7 mouse cellular contexts compared by ENCODE assay signal in the genomic region with DNA sequence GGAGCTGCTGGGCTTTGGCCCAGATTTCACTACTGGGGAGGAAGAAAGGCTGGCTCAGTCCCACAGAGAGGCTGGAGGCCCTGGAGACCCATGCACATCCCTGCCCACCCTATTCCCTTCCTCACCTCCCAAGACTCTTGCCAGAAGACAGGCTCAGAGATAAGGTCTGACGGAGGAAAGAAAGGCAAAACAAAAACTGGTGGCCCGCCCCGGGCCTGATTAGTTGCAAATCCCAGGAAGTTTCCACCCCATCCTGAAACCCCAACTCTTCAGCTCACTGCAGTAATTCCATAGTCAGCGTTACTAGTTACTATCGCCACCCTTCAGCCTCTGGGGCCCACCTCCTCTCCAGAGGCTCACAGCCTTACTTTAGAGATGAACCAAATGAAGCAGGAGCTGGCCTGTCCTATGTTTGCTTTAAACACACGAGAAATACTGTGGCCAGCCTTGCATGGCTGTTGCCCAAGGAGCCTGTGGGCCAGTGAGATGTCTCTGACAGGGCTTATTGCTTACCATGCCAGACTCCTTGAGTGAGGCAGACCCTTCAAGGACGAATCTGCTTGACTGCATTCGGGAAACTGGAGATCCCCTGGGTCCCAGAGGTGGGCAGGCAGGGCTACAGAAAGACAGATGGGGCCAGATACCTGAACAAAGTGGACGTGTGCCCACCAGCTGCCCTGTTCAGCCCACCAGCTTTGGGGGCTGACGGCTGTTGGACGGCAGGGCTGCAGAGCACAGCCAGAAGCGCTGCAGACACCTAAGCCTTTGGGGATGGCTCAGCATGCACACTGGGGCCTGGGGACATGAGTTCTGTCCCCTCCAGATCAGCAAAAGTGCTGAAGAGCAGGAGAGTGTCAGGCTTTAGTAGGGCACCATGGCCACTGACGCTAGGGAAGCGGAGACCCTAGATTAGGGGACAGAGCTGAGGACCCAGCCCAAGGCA. TPM values are rescaled to one million over a fixed set of nuclear protein-coding genes. Genes with fewer than 3 reads are reported as not detected.
DNase-seq lines count a peak whose midpoint lies in the region; ATAC-seq and TF ChIP-seq lines count a peak whose summit lies in the region.

No protein-coding gene starts in this region.

- H3K4me3 ChIP-seq in lung, embryonic 15.5 days = no peak overlapping the region
- no peak overlapping the region for H3K4me3 ChIP-seq in heart, embryonic 13.5 days
- H3K4me3 ChIP-seq in lung, embryonic 16.5 days (ENCODE audit: low read length) = no peak overlapping the region
- no peak overlapping the region for H3K4me3 ChIP-seq in thymus, adult 2 months (ENCODE audit: control insufficient read depth, insufficient read depth, low read length)

- no peak for TF ChIP-seq CTCF in thymus, adult 2 months (IDR thresholded peaks at IDR 0.05; ENCODE audit: borderline replicate concordance, control insufficient read depth, extremely low read depth, insufficient read depth, low read length, poor library complexity)

- TF ChIP-seq POLR2A in thymus, adult 2 months (IDR thresholded peaks at IDR 0.05; ENCODE audit: control insufficient read depth, extremely low read depth, insufficient read depth, low read length, poor library complexity) = no peak

- no peaks in the 10 kb centered on the region for H3K9me3 ChIP-seq in lung, embryonic 15.5 days
- no peaks in the 10 kb centered on the region for H3K9me3 ChIP-seq in heart, embryonic 13.5 days
- no peaks in the 10 kb centered on the region for H3K9me3 ChIP-seq in lung, embryonic 16.5 days (ENCODE audit: control insufficient read depth, low read length)

- H3K27ac ChIP-seq in lung, embryonic 15.5 days = peak overlapping the region; percentile 60
- H3K27ac ChIP-seq in heart, embryonic 13.5 days (replicated peaks) = peak overlapping the region; percentile 58; the same call in 1 of the 2 replicates
- peak overlapping the region; percentile 39 for H3K27ac ChIP-seq in lung, embryonic 16.5 days (ENCODE audit: low read length)
- H3K27ac ChIP-seq in thymus, adult 2 months (ENCODE audit: control insufficient read depth, insufficient read depth, low read length) = no peak overlapping the region

- H3K36me3 ChIP-seq in lung, embryonic 15.5 days = no peaks in the 10 kb centered on the region
- H3K36me3 ChIP-seq in heart, embryonic 13.5 days = no peaks in the 10 kb centered on the region
- no peaks in the 10 kb centered on the region for H3K36me3 ChIP-seq in lung, embryonic 16.5 days (ENCODE audit: control insufficient read depth, insufficient read depth, low read length)
- H3K36me3 ChIP-seq in thymus, adult 2 months (ENCODE audit: control insufficient read depth, insufficient read depth, low read length) = no peaks in the 10 kb centered on the region

- DNase-seq in lung, postnatal 10 days = no peak
- DNase-seq in thymus, adult 2 months = no peak
- no peak for DNase-seq in adrenal gland, adult (ENCODE audit: inconsistent age in 2 of 2, low spot score in 1 of 2)
- DNase-seq in testis, postnatal 14 days (ENCODE audit: low spot score) = no peak

- WGBS in lung, embryonic 15.5 days = 57% methylated on average over 14 of the region's 14 CpGs
- 56% methylated on average over 14 of the region's 14 CpGs for WGBS in heart, embryonic 13.5 days
- whole genome bisulfite sequencing in lung, embryonic 16.5 days = 60% methylated on average over 14 of the region's 14 CpGs
- 90% methylated on average over 14 of the region's 14 CpGs for WGBS in thymus, adult 2 months

- peaks cover 57% of the 10 kb centered on the region for H3K4me1 ChIP-seq in lung, embryonic 15.5 days
- H3K4me1 ChIP-seq in heart, embryonic 13.5 days = peaks cover 46% of the 10 kb centered on the region
- H3K4me1 ChIP-seq in lung, embryonic 16.5 days (replicated peaks; ENCODE audit: control insufficient read depth, insufficient read depth, low read length) = peaks cover 46% of the 10 kb centered on the region
- H3K4me1 ChIP-seq in thymus, adult 2 months (replicated peaks; ENCODE audit: control insufficient read depth, insufficient read depth, low read length) = no peaks in the 10 kb centered on the region

- H3K27me3 ChIP-seq in lung, embryonic 15.5 days = no peaks in the 10 kb centered on the region
- H3K27me3 ChIP-seq in heart, embryonic 13.5 days (replicated peaks) = 0 out of 2 replicates have a peak, but pooled peaks cover 7% of the 10 kb centered on the region
- H3K27me3 ChIP-seq in lung, embryonic 16.5 days (ENCODE audit: control insufficient read depth, insufficient read depth, low read depth, low read length) = no peaks in the 10 kb centered on the region
- peaks cover 6% of the 10 kb centered on the region; the same call in 1 of the 2 replicates for H3K27me3 ChIP-seq in thymus, adult 2 months (ENCODE audit: control insufficient read depth, insufficient read depth, low read length)

- H3K4me2 ChIP-seq in lung, embryonic 15.5 days = no peak overlapping the region
- no peak overlapping the region for H3K4me2 ChIP-seq in heart, embryonic 13.5 days
- no peak overlapping the region for H3K4me2 ChIP-seq in lung, embryonic 16.5 days (ENCODE audit: low read depth, low read length)

- ATAC-seq in lung, embryonic 15.5 days (ENCODE audit: borderline replicate concordance, extremely low read depth, low FRiP score, low TSS enrichment) = no peak
- ATAC-seq in heart, embryonic 13.5 days (ENCODE audit: extremely low read depth, insufficient number of reproducible peaks, low FRiP score, low TSS enrichment) = no peak
- ATAC-seq in lung, embryonic 16.5 days (ENCODE audit: low read depth) = no peak

- no peak overlapping the region for H3K9ac ChIP-seq in lung, embryonic 15.5 days
- 0 out of 2 replicates have a peak overlapping the region, but pooled peaks have one; percentile 48 for H3K9ac ChIP-seq in heart, embryonic 13.5 days
- H3K9ac ChIP-seq in lung, embryonic 16.5 days (ENCODE audit: low read length) = peak overlapping the region; percentile 52

RNA-seq across cellular contexts. Expression of a gene that starts 30.3 kb away (rescaled TPM):
- polyA plus RNA-seq in lung, embryonic 15.5 days (2015; fragmentation: Nextera tagmentation; extraction: Ambion mirVana) = 37.3 and 39.7 TPM in 2 replicates
- polyA plus RNA-seq in heart, embryonic 13.5 days (2015; fragmentation: Nextera tagmentation; extraction: Ambion mirVana) = 32.0 and 33.0 TPM in 2 replicates
- polyA plus RNA-seq in lung, embryonic 16.5 days (2015; fragmentation: Nextera tagmentation; extraction: Ambion mirVana) = 41.0 and 41.8 TPM in 2 replicates
- polyA plus RNA-seq in thymus, adult 2 months (2012; rRNA removed) = 71.6 and 78.0 TPM in 2 replicates

RNA-seq across cellular contexts. Expression of a gene that starts 30.6 kb away (rescaled TPM):
- 217 and 227 TPM in 2 replicates for polyA plus RNA-seq in lung, embryonic 15.5 days (2015; fragmentation: Nextera tagmentation; extraction: Ambion mirVana)
- 122 and 125 TPM in 2 replicates for polyA plus RNA-seq in heart, embryonic 13.5 days (2015; fragmentation: Nextera tagmentation; extraction: Ambion mirVana)
- polyA plus RNA-seq in lung, embryonic 16.5 days (2015; fragmentation: Nextera tagmentation; extraction: Ambion mirVana) = 190 and 214 TPM in 2 replicates
- 57.3 and 72.7 TPM in 2 replicates for polyA plus RNA-seq in thymus, adult 2 months (2012; rRNA removed)

RNA-seq across cellular contexts. Expression of a gene that starts 32.9 kb away (rescaled TPM):
- polyA plus RNA-seq in lung, embryonic 15.5 days (2015; fragmentation: Nextera tagmentation; extraction: Ambion mirVana) = 59.1 and 64.7 TPM in 2 replicates
- 4.1 and 4.3 TPM in 2 replicates for polyA plus RNA-seq in heart, embryonic 13.5 days (2015; fragmentation: Nextera tagmentation; extraction: Ambion mirVana)
- polyA plus RNA-seq in lung, embryonic 16.5 days (2015; fragmentation: Nextera tagmentation; extraction: Ambion mirVana) = 64.4 and 67.2 TPM in 2 replicates
- polyA plus RNA-seq in thymus, adult 2 months (2012; rRNA removed) = 4.8 and 6.3 TPM in 2 replicates

RNA-seq across cellular contexts. Expression of a gene that starts 36.2 kb away (rescaled TPM):
- polyA plus RNA-seq in lung, embryonic 15.5 days (2015; fragmentation: Nextera tagmentation; extraction: Ambion mirVana) = 274 and 284 TPM in 2 replicates
- 114 and 121 TPM in 2 replicates for polyA plus RNA-seq in heart, embryonic 13.5 days (2015; fragmentation: Nextera tagmentation; extraction: Ambion mirVana)
- polyA plus RNA-seq in lung, embryonic 16.5 days (2015; fragmentation: Nextera tagmentation; extraction: Ambion mirVana) = 242 and 259 TPM in 2 replicates
- 87.4 and 132 TPM in 2 replicates for polyA plus RNA-seq in thymus, adult 2 months (2012; rRNA removed)

RNA-seq across cellular contexts. Expression of a gene that starts 58.8 kb away (rescaled TPM):
- polyA plus RNA-seq in lung, embryonic 15.5 days (2015; fragmentation: Nextera tagmentation; extraction: Ambion mirVana) = 0.33 and 0.37 TPM in 2 replicates
- polyA plus RNA-seq in heart, embryonic 13.5 days (2015; fragmentation: Nextera tagmentation; extraction: Ambion mirVana) = 0.83 and 1.2 TPM in 2 replicates
- polyA plus RNA-seq in lung, embryonic 16.5 days (2015; fragmentation: Nextera tagmentation; extraction: Ambion mirVana) = 0.16 and 0.39 TPM in 2 replicates
- polyA plus RNA-seq in thymus, adult 2 months (2012; rRNA removed) = 0.56 and 0.82 TPM in 2 replicates
